Mouse (Mus musculus) MEL-GATA-1-ER (cell line): ENCODE measurements around the gene Ubtd1.

ENCODE experiments used
- DNase-seq: peaks from one replicate; pipeline ENCODE4 v3.0.0-alpha.2; 2012; ENCODE audit warnings: low read depth; ENCODE audit errors: extremely low read depth

Gene Ubtd1

GRCm38 (mm10) chr19:42019011-42019522, 37.5 kb downstream of the Ubtd1 start:
- DNase-seq = no peak

- DNase-seq = no peak
Measured at GRCm38 (mm10) chr19:42021681-42022541, 40.3 kb downstream of the Ubtd1 start.

DNA sequence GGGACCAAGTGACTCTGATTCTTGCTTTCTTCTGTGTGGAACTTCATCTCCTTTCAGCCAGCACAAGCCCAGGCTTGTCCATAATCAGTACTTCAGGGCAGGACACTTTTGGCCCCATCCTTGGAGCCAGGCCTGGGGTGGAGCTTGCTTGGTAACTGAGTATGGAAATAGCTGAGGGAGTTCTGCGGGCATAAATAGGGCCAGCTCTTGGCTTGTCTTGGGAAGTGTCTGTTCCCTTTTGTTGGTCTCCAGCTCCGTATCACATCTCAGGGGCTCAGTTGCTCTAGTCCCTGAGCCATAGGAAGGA, 40.9 kb downstream of the Ubtd1 start:
- no peak for DNase-seq

- peak; percentile 56 for DNase-seq
Measured at GRCm38 (mm10) chr19:42026158-42026557, 44.6 kb downstream of the Ubtd1 start.

- DNase-seq = no peak
Measured at GRCm38 (mm10) chr19:42031112-42031511, 49.5 kb downstream of the Ubtd1 start.

GRCm38 (mm10) chr19:42033611-42034010, 52.0 kb downstream of the Ubtd1 start:
- DNase-seq = no peak

GRCm38 (mm10) chr19:42034146-42034775, 52.7 kb downstream of the Ubtd1 start:
- DNase-seq = no peak

- no peak for DNase-seq
Measured at GRCm38 (mm10) chr19:42034881-42035455, 53.4 kb downstream of the Ubtd1 start.

GRCm38 (mm10) chr19:42035456-42036248, 54.1 kb downstream of the Ubtd1 start, which contains the start of gene Ankrd2:
Ankrd2 (plus strand) TSS chr19:42036000.
- peak; percentile 64 for DNase-seq

GRCm38 (mm10) chr19:42036357-42036756, 54.8 kb downstream of the Ubtd1 start:
- no peak for DNase-seq

DNA sequence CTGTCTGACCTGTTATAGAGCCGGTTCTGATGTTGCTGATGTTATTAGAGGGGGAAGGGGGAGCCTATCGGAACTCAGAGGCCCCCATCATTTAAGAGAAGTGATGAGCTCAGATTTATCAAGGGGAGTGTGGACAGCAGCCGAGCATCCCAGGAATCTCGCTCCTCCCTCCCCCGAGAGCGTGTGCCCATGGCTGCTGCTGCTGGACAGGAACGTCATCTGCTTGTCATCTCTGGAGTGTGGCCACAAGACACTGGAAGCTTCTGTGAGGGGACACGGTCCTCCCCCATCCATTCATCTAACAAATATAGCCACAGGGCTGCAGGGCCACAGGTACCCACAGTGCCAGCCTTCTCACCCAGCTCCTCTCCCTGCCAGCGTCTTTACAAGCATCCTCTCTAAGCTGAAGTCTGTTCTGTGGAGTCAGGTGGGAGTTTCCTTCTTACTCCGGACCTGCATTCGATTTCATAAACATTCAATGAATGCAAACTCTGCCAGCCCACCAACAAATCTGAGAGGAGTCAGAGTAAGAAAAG, 55.7 kb downstream of the Ubtd1 start:
- DNase-seq = no peak

GRCm38 (mm10) chr19:42038310-42038709, 56.7 kb downstream of the Ubtd1 start:
- no peak for DNase-seq

DNA sequence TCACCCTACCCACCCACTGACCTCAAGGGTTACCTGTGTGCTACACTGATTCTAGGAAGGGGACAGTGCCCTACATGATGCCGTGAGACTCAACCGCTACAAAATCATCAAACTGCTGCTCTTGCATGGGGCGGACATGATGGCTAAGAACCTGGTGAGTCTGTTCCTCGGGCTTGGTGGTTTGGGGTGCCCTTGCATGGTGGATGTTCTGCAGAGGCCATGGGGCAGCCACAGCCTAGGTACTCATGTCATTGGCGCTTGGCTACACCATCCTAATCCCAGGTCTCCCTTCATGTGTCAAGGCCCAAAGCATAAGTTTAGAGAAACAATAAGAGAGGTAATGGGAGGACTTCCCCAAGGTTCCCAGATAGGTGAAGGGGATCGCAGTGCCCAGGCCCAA, 62.4 kb downstream of the Ubtd1 start:
- DNase-seq = no peak

DNA sequence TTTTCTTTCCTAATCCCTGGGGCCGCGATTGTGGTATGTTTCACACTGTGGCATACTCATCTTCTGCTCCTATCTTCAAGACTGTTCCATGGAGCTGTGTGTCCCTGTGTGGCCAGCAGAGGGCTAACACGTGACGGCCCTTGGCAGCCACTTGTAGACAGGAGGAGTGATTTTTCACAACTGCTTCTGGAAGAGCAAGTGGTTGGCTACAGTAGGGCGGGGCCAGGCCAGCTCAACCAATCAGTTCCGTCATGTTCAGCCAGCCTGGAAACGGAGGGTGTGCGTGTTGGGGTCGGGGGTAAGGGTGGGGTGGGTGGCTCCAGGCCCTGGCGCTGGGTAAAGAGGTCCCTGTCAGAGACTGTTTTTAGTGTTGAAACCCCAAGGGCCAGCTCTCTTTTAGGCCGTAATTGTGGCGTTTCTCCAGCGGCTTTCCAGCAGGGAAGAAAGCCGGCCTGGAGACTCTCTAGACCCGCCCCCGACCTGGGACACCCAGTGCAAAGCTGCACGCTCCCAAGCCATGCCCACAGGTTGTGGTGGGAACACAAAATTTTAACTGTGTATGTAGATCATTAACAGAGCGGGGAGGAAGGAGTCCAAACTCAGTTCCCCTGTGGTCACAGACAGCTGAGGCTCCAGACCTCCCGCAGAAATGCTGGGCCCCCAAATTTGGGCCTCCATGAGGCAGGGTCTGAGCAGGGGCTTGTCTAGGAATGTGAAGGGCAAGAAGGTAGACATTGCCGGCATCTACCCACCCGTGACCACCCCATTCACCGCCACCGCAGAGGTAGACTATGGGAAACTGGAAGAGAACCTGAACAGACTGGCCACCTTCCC, 63.9 kb downstream of the Ubtd1 start, which contains the start of gene Hoga1:
Gene Hoga1 (plus strand): TSS at position 342 of the 834 bp plus-strand sequence.
- peak; percentile 96 for DNase-seq

DNA sequence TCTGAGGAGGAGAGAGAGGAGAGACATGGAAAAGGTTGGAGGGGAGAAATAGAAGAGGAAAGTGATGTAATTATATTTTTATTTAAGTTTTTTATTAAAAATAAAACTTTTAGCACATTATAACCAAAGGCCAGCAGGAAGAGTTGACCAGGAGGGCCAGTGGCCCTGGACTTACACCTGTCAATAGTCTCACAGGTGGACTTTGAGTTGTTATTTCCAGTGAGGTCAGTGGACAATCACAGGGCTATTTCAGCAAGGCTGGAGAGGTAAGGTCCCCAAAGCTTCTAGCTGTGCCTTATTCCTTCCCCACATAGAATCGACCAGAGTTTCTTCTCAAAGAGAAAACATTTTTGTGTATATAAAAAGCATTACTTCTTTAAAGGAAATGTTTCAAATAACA, 68.7 kb downstream of the Ubtd1 start:
- DNase-seq = no peak

DNA sequence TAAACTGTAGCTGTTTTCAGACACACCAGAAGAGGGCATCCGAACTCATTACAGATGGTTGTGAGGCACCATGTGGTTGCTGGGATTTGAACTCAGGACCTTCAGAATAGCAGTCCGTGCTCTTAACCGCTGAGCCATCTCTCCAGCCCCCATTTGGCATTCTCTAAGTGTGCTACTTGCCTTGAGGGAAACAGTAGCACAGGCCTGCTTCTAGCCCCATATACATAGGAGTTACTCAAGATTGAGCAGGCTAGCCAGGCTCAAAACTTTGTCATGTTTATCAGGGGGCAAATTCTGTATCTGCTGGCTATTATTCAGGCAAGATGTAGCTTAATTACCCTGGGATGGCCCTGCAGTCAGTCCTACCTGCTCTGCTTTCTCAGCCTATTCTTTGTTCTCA, 69.8 kb downstream of the Ubtd1 start:
- DNase-seq = no peak

DNA sequence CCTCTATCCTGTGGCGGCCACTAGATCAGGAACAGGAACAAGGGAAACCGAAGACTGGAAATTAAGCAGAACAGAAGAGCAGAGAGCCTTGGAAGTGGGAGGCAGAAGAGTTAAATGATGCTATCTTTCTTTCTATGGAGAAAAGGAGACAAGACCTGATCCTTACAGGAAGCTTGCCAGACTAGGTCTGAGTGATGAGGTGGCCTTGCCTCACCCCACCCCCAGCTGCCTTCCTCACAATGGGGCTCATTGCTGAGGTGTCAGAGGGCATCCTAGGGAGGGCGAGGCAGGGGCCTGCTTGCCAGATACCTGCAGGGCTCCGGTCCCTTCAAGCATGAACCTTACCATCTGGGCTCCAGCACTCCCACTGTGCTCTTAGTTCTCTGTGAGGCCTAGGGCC, 70.4 kb downstream of the Ubtd1 start, which contains the start of gene 4933411K16Rik:
Gene 4933411K16Rik (plus strand): TSS at position 301 of the 400 bp plus-strand sequence.
- no peak for DNase-seq

DNA sequence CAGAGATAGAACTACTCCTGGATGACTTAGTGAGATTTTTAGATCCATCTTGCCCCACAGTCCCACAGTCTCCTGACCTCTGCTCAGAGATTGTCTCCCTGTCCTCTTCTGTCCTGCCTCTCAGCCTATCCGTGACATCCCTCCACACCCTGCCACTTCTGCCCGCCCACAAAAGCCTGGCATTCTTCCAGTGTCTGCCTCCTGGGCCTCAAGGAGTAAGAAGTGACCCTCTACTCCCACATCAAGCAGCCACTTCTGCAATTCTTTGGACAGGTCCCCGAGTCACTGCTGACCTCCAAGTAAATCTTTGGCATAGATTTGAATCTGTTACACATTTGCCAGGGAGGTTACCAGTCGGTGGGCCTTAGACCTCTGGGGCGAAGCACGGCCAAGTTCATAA, 72.7 kb downstream of the Ubtd1 start:
- DNase-seq = no peak

- DNase-seq = no peak
Measured at GRCm38 (mm10) chr19:42055881-42056280, 74.3 kb downstream of the Ubtd1 start.
